Mouse (Mus musculus) CH12F3 (cell line): ENCODE measurements around the gene Aspa.

Experiments used
- in situ Hi-C: fragments of 300-500 bp; cut with MboI; formaldehyde crosslinking; loops from 2 replicates; pipeline ENCODE4 v1.14.3; 2020; ENCODE audit warnings: low sequenced_read_pairs

Gene Aspa

GRCm38 (mm10) chr11:73258664-73259063 is 70.7 kb downstream of the Aspa start:
- in situ Hi-C loops = no loop called here

- in situ Hi-C loops = no loop called here
Observed at GRCm38 (mm10) chr11:73257362-73257945, 71.9 kb downstream of the Aspa start.
